Mouse (Mus musculus) spleen, postnatal 0 days (tissue): ENCODE data around the gene Plcd1. TPM values are rescaled to one million over a fixed set of nuclear protein-coding genes. Genes with fewer than 3 reads are reported as not detected.

Experiments
- polyA plus RNA-seq: library from polyadenylated mRNA; unstranded; fragments of >200 nt; fragmentation: Nextera tagmentation; extraction: Ambion mirVana; gene quantifications from 2 replicates; pipeline ENCODE4 v1.2.1, GENCODE M21; 2015

The Plcd1 gene
- polyA plus RNA-seq, result 4.3 and 6.7 TPM in 2 replicates

GRCm38 (mm10) chr9:119093419-119094295, at the start of gene Plcd1:
Plcd1 (minus strand) TSS chr9:119093502.

DNA sequence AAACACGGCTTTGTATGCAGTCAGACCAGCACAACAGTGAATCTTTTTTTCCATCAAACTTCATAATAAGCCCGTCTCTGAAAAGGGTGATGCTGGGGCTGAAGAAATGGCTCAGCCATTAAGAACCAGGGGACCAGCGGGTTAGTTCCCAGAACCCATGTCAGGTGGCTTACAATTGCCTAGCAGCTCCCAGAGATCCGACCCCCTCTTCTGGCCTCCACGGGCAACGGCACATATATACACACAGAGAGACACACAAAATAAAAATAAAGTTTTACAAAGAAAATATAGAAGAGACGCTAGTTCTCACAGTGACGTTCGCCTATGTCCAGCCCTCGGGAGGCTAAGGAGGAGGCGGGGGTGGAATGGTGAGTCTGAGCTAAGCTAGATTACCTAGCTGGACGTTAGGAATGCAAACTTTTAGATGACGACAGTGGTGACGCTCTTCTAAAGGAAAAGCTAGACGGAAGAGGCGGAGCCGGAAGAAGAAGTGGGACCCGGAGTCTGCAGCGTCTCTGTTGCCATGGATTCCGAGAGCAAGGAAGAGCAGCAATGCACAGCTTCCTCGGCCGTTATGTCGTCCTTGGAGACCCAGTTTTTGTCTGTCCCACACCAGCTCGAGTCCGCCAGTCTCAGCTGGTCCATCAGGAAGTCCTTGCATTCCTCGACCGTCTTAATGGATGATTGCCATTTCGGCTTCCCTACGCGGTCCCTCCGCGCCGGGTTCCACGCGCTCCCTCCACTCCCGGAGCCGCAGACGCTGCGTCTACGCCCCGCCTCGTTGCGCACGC, 8.9 kb upstream of the Plcd1 start, which contains the start of gene Dlec1:
Dlec1 (plus strand) TSS at position 487 of the 791 bp plus-strand sequence.

GRCm38 (mm10) chr9:119052154-119052944, 41.0 kb downstream of the Plcd1 start, which contains the start of gene Vill:
Vill (plus strand) TSS chr9:119052778.

Other genes with a start within 250 kb of the Plcd1 start
- gene Ctdspl, start 167.0 kb downstream of the Plcd1 start, polyA plus RNA-seq, result 7.0 and 10.3 TPM in 2 replicates
- 10.3 and 11.9 TPM in 2 replicates for gene Vill, start 40.7 kb downstream of the Plcd1 start, polyA plus RNA-seq
- 0.06 and 0.11 TPM in 2 replicates for gene Dlec1, start 9.0 kb upstream of the Plcd1 start, polyA plus RNA-seq
- gene Acaa1b, start 63.6 kb upstream of the Plcd1 start, polyA plus RNA-seq, result 0.51 and 0.79 TPM in 2 replicates
- not detected in 2 replicates for gene Gm47289, start 65.7 kb upstream of the Plcd1 start, polyA plus RNA-seq
- not detected in 2 replicates for gene Slc22a13, start 115.6 kb upstream of the Plcd1 start, polyA plus RNA-seq
- 6.8 and 7.3 TPM in 2 replicates for gene Oxsr1, start 228.9 kb upstream of the Plcd1 start, polyA plus RNA-seq
- gene Acaa1a, start 246.2 kb upstream of the Plcd1 start, polyA plus RNA-seq, result 31.2 and 40.4 TPM in 2 replicates
- 33.6 and 36.9 TPM in 2 replicates for gene Myd88, start 247.9 kb upstream of the Plcd1 start, polyA plus RNA-seq